Mouse (Mus musculus): Measurements from ENCODE around the gene Galnt17.

- TF ChIP-seq CTCF (IDR thresholded peaks at IDR 0.05; ENCODE audit: extremely low read depth, insufficient read length, insufficient replicate concordance, low read depth, low read length) (no peak), POLR2A (IDR thresholded peaks at IDR 0.05; ENCODE audit: low read depth, low read length) (no peak)
Measured at GRCm38 (mm10) chr5:131319141-131319540, 10.8 kb upstream of the Galnt17 start.
